Mouse (Mus musculus) G1E (cell line): Measurements from ENCODE around the gene Tsku.

ENCODE experiments used
- CTCF ChIP-seq: IDR thresholded peaks from 2 replicates; pipeline ENCODE4 v1.5.1; 2012; ENCODE audit warnings: low read depth, low read length, inconsistent platforms, mixed read lengths
- GATA1 ChIP-seq: IDR thresholded peaks from 2 replicates; pipeline ENCODE4 v1.6.1; 2012; ENCODE audit warnings: borderline replicate concordance, low read length, inconsistent platforms, mixed read lengths
- TAL1 ChIP-seq: conservative IDR thresholded peaks from 2 replicates; pipeline ENCODE4 v1.6.1; 2012; ENCODE audit warnings: low read depth, low read length, inconsistent platforms, mixed read lengths

DNA sequence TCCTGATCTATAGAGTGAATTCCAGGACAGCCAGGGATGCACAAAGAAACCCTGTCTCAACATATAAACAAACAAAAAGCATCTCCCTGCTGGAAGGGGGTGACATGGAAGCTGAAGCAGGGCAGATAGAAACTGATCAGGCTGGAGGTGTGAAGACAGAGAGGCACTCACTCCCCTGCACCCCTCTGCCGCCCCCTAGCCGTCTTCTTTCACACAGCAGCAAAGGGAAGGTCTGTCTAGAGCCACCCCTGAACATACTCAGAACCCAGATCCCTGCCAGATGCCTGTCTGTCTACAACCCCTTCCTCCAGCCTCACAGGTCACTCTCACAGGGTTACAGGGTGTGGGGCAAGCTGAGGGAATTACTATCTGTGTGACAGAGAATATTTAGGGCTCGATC lies 16.8 kb downstream of the Tsku start:
- TF ChIP-seq CTCF (peak; percentile 78), TAL1 (no peak), GATA1 (no peak)
